Comparison of ENCODE assay signal across 11 mouse cellular contexts in genomic region chr5:120515451-120515850, GRCm38 (mm10). TPM values are rescaled to one million over a fixed set of nuclear protein-coding genes. Genes with fewer than 3 reads are reported as not detected.
DNase-seq lines count a peak whose midpoint lies in the region; ATAC-seq and TF ChIP-seq lines count a peak whose summit lies in the region.
"Had no signal": no experiment of that assay in that cellular context is flagged by ENCODE, and none has a peak within 500 bp of the region (broad histone marks: within the 10 kb centered on the region; RNA-seq: fewer than 3 reads in every experiment).

No protein-coding gene starts in this region.

- H3K4me2 ChIP-seq in midbrain, postnatal 0 days (ENCODE audit: low read depth, low read length, poor library complexity, severe bottlenecking) = no peak overlapping the region
- H3K4me2 ChIP-seq in embryonic facial prominence, embryonic 14.5 days (ENCODE audit: low read depth, low read length) = peak overlapping the region; percentile 18; the same call in 1 of the 2 replicates
- no peak overlapping the region for H3K4me2 ChIP-seq in stomach, postnatal 0 days (replicated peaks; ENCODE audit: low read depth)
- H3K4me2 ChIP-seq: hindbrain, embryonic 14.5 days had no signal

- WGBS in kidney, adult 2 months = 82% methylated on average over 7 of the region's 7 CpGs
- WGBS in midbrain, postnatal 0 days = 71% methylated on average over 7 of the region's 7 CpGs
- WGBS in midbrain, embryonic 10.5 days = 68% methylated on average over 7 of the region's 7 CpGs
- WGBS in embryonic facial prominence, embryonic 14.5 days = 69% methylated on average over 7 of the region's 7 CpGs
- WGBS in stomach, postnatal 0 days = 65% methylated on average over 7 of the region's 7 CpGs

- H3K27me3 ChIP-seq in kidney, adult 2 months (replicated peaks; ENCODE audit: control insufficient read depth, insufficient read depth, low read length) = no peaks in the 10 kb centered on the region
- H3K27me3 ChIP-seq in midbrain, postnatal 0 days (ENCODE audit: insufficient read depth, low read length) = peaks cover 5% of the 10 kb centered on the region; the same call in 1 of the 2 replicates
- peaks cover 30% of the 10 kb centered on the region for H3K27me3 ChIP-seq in midbrain, embryonic 10.5 days (ENCODE audit: low read depth, poor library complexity, severe bottlenecking)
- H3K27me3 ChIP-seq in embryonic facial prominence, embryonic 14.5 days (replicated peaks; ENCODE audit: control insufficient read depth, insufficient read depth, low read length) = 0 out of 2 replicates have a peak, but pooled peaks cover 5% of the 10 kb centered on the region
- H3K27me3 ChIP-seq in stomach, postnatal 0 days (ENCODE audit: control insufficient read depth, insufficient read depth, low read length) = no peaks in the 10 kb centered on the region

- TF ChIP-seq POLR2A in kidney, adult 2 months (IDR thresholded peaks at IDR 0.05; ENCODE audit: low read depth, low read length) = no peak

- no peak overlapping the region for H3K9ac ChIP-seq in midbrain, postnatal 0 days (replicated peaks; ENCODE audit: low read length, poor library complexity, severe bottlenecking)
- H3K9ac ChIP-seq in embryonic facial prominence, embryonic 14.5 days (ENCODE audit: low read depth, low read length) = peak overlapping the region; percentile 37; the same call in 1 of the 2 replicates
- no peak overlapping the region for H3K9ac ChIP-seq in stomach, postnatal 0 days (ENCODE audit: low read length)
- H3K9ac ChIP-seq: hindbrain, embryonic 14.5 days had no signal

- no peaks in the 10 kb centered on the region for H3K9me3 ChIP-seq in midbrain, postnatal 0 days (ENCODE audit: low read length)
- H3K9me3 ChIP-seq in midbrain, embryonic 10.5 days (replicated peaks) = no peaks in the 10 kb centered on the region
- no peaks in the 10 kb centered on the region for H3K9me3 ChIP-seq in embryonic facial prominence, embryonic 14.5 days (ENCODE audit: control insufficient read depth, low read length)
- H3K9me3 ChIP-seq in stomach, postnatal 0 days (ENCODE audit: control insufficient read depth, low read length) = no peaks in the 10 kb centered on the region
- H3K9me3 ChIP-seq: G1E had no signal

- ATAC-seq in midbrain, postnatal 0 days (ENCODE audit: low FRiP score) = no peak
- ATAC-seq in embryonic facial prominence, embryonic 14.5 days (ENCODE audit: low read depth) = no peak
- no peak for ATAC-seq in stomach, postnatal 0 days (ENCODE audit: low FRiP score, low TSS enrichment)

- H3K4me3 ChIP-seq in kidney, adult 2 months (ENCODE audit: insufficient read depth, low read depth, low read length) = no peak overlapping the region
- no peak overlapping the region for H3K4me3 ChIP-seq in midbrain, postnatal 0 days (ENCODE audit: low read depth, low read length)
- no peak overlapping the region for H3K4me3 ChIP-seq in midbrain, embryonic 10.5 days
- no peak overlapping the region for H3K4me3 ChIP-seq in embryonic facial prominence, embryonic 14.5 days (ENCODE audit: low read depth, low read length)
- no peak overlapping the region for H3K4me3 ChIP-seq in stomach, postnatal 0 days (ENCODE audit: low read depth, low read length)

- no peaks in the 10 kb centered on the region for H3K36me3 ChIP-seq in kidney, adult 2 months (ENCODE audit: control insufficient read depth, insufficient read depth, low read length)
- no peaks in the 10 kb centered on the region for H3K36me3 ChIP-seq in midbrain, postnatal 0 days (ENCODE audit: insufficient read depth, low read length)
- H3K36me3 ChIP-seq in midbrain, embryonic 10.5 days = no peaks in the 10 kb centered on the region
- H3K36me3 ChIP-seq in embryonic facial prominence, embryonic 14.5 days (ENCODE audit: control insufficient read depth, insufficient read depth, low read length) = no peaks in the 10 kb centered on the region
- H3K36me3 ChIP-seq in stomach, postnatal 0 days (ENCODE audit: control insufficient read depth, insufficient read depth, low read length) = no peaks in the 10 kb centered on the region

- H3K4me1 ChIP-seq in kidney, adult 2 months (ENCODE audit: control insufficient read depth, insufficient read depth, low read length) = peaks cover 43% of the 10 kb centered on the region
- H3K4me1 ChIP-seq in midbrain, postnatal 0 days (ENCODE audit: insufficient read depth, low read length) = no peaks in the 10 kb centered on the region
- H3K4me1 ChIP-seq in midbrain, embryonic 10.5 days = peaks cover 50% of the 10 kb centered on the region
- H3K4me1 ChIP-seq in embryonic facial prominence, embryonic 14.5 days (ENCODE audit: control insufficient read depth, insufficient read depth, low read length) = peaks cover 19% of the 10 kb centered on the region
- H3K4me1 ChIP-seq in stomach, postnatal 0 days (replicated peaks; ENCODE audit: control insufficient read depth, insufficient read depth) = peaks cover 2% of the 10 kb centered on the region; the same call in 1 of the 2 replicates

- no peak for TF ChIP-seq EP300 in stomach, postnatal 0 days (optimal IDR thresholded peaks at IDR 0.05)

- DNase-seq in kidney, adult 2 months = no peak
- DNase-seq in kidney, adult 18-20 months = no peak
- no peak for DNase-seq in midbrain, postnatal 0 days (ENCODE audit: low spot score)
- DNase-seq in midbrain, embryonic 10.5 days (ENCODE audit: low spot score) = no peak
- no peak for DNase-seq in embryonic facial prominence, embryonic 14.5 days (ENCODE audit: low spot score)
- DNase-seq in stomach, postnatal 0 days (ENCODE audit: low spot score) = no peak
- no peak for DNase-seq in cerebellum, postnatal 14 days
- DNase-seq: cerebellum, adult 11 months; thymus, postnatal 4 days had no signal

- no peak for TF ChIP-seq CTCF in kidney, adult 2 months (conservative IDR thresholded peaks at IDR 0.05; ENCODE audit: insufficient read depth, insufficient read length, low read depth, low read length)
- TF ChIP-seq CTCF in midbrain, postnatal 0 days (IDR thresholded peaks at IDR 0.05) = peak; percentile 22; the same call in 1 of the 2 replicates
- peak; percentile 36 for TF ChIP-seq CTCF in stomach, postnatal 0 days (IDR thresholded peaks at IDR 0.05; ENCODE audit: low read depth)

- H3K27ac ChIP-seq in kidney, adult 2 months (ENCODE audit: insufficient read depth, low read depth, low read length) = peak overlapping the region; percentile 98; the same call in 1 of the 2 replicates
- no peak overlapping the region for H3K27ac ChIP-seq in midbrain, postnatal 0 days (ENCODE audit: low read depth, low read length)
- H3K27ac ChIP-seq in midbrain, embryonic 10.5 days (replicated peaks) = no peak overlapping the region
- H3K27ac ChIP-seq in embryonic facial prominence, embryonic 14.5 days (replicated peaks; ENCODE audit: low read depth, low read length) = peak overlapping the region; percentile 68
- no peak overlapping the region; the same call in 1 of the 2 replicates for H3K27ac ChIP-seq in stomach, postnatal 0 days (replicated peaks)
- H3K27ac ChIP-seq: hindbrain, embryonic 14.5 days had no signal

RNA-seq across cellular contexts. Expression of gene Slc8b1, which starts 4.5 kb away (rescaled TPM):
- polyA plus RNA-seq in kidney, adult 2 months (2012; rRNA removed) = 23.0 and 25.8 TPM in 2 replicates
- 1.9 and 2.1 TPM in 2 replicates for total RNA-seq in midbrain, postnatal 0 days (2014; rRNA removed)
- 2.5 and 2.7 TPM in 2 replicates for polyA plus RNA-seq in midbrain, postnatal 0 days (2015; fragmentation: Nextera tagmentation; extraction: Ambion mirVana)
- polyA plus RNA-seq in midbrain, embryonic 10.5 days (2016; fragmentation: Nextera tagmentation; extraction: Ambion mirVana) = 3.9 and 4.6 TPM in 2 replicates
- 3.5 and 5.7 TPM in 2 replicates for polyA plus RNA-seq in embryonic facial prominence, embryonic 14.5 days (2014; fragmentation: Nextera tagmentation; extraction: Ambion mirVana)
- 4.9 and 5.2 TPM in 2 replicates for polyA plus RNA-seq in stomach, postnatal 0 days (2015; fragmentation: Nextera tagmentation; extraction: Ambion mirVana)

RNA-seq across cellular contexts. Expression of gene Plbd2, which starts 12.0 kb away (rescaled TPM):
- 48.1 and 49.3 TPM in 2 replicates for polyA plus RNA-seq in kidney, adult 2 months (2012; rRNA removed)
- total RNA-seq in midbrain, postnatal 0 days (2014; rRNA removed) = 26.7 and 27.9 TPM in 2 replicates
- polyA plus RNA-seq in midbrain, postnatal 0 days (2015; fragmentation: Nextera tagmentation; extraction: Ambion mirVana) = 49.9 and 52.9 TPM in 2 replicates
- 35.6 and 37.0 TPM in 2 replicates for polyA plus RNA-seq in midbrain, embryonic 10.5 days (2016; fragmentation: Nextera tagmentation; extraction: Ambion mirVana)
- polyA plus RNA-seq in embryonic facial prominence, embryonic 14.5 days (2014; fragmentation: Nextera tagmentation; extraction: Ambion mirVana) = 47.0 and 53.1 TPM in 2 replicates
- polyA plus RNA-seq in stomach, postnatal 0 days (2015; fragmentation: Nextera tagmentation; extraction: Ambion mirVana) = 42.6 and 45.9 TPM in 2 replicates

RNA-seq across cellular contexts. Expression of gene Sds, which starts 39.1 kb away (rescaled TPM):
- polyA plus RNA-seq in kidney, adult 2 months (2012; rRNA removed) = not detected in 2 replicates
- not detected in 2 replicates for total RNA-seq in midbrain, postnatal 0 days (2014; rRNA removed)
- polyA plus RNA-seq in midbrain, postnatal 0 days (2015; fragmentation: Nextera tagmentation; extraction: Ambion mirVana) = 0.17 and 0.23 TPM in 2 replicates
- polyA plus RNA-seq in midbrain, embryonic 10.5 days (2016; fragmentation: Nextera tagmentation; extraction: Ambion mirVana) = not detected in 2 replicates
- polyA plus RNA-seq in embryonic facial prominence, embryonic 14.5 days (2014; fragmentation: Nextera tagmentation; extraction: Ambion mirVana) = not detected in 2 replicates
- not detected in 2 replicates for polyA plus RNA-seq in stomach, postnatal 0 days (2015; fragmentation: Nextera tagmentation; extraction: Ambion mirVana)
- total RNA-seq: G1E had no signal
- polyA plus RNA-seq: G1E; hindbrain, embryonic 14.5 days had no signal

RNA-seq across cellular contexts. Expression of gene Sdsl, which starts 42.8 kb away (rescaled TPM):
- polyA plus RNA-seq in kidney, adult 2 months (2012; rRNA removed) = 9.9 and 10.0 TPM in 2 replicates
- 3.4 and 4.4 TPM in 2 replicates for total RNA-seq in midbrain, postnatal 0 days (2014; rRNA removed)
- polyA plus RNA-seq in midbrain, postnatal 0 days (2015; fragmentation: Nextera tagmentation; extraction: Ambion mirVana) = 5.8 and 6.0 TPM in 2 replicates
- polyA plus RNA-seq in midbrain, embryonic 10.5 days (2016; fragmentation: Nextera tagmentation; extraction: Ambion mirVana) = 5.5 and 6.2 TPM in 2 replicates
- polyA plus RNA-seq in embryonic facial prominence, embryonic 14.5 days (2014; fragmentation: Nextera tagmentation; extraction: Ambion mirVana) = 1.2 and 1.6 TPM in 2 replicates
- polyA plus RNA-seq in stomach, postnatal 0 days (2015; fragmentation: Nextera tagmentation; extraction: Ambion mirVana) = 16.2 and 16.8 TPM in 2 replicates

Comparison
In these comparisons a context has a peak if more than half of its experiments do, and no peak if none do; other contexts are left out.
1. H3K27ac ChIP-seq: peak in kidney, adult 2 months (single experiment) and embryonic facial prominence, embryonic 14.5 days (single experiment); none in midbrain, postnatal 0 days (single experiment), midbrain, embryonic 10.5 days (single experiment) and stomach, postnatal 0 days (single experiment).